Mouse (Mus musculus): ENCODE results near the gene Hnrnpc. TPM values are rescaled to one million over a fixed set of nuclear protein-coding genes. Genes with fewer than 3 reads are reported as not detected.

Gene Hnrnpc
- 1,011 and 1,046 TPM in 2 replicates for polyA plus RNA-seq (2014; fragmentation: Nextera tagmentation; extraction: Ambion mirVana)

- Histone ChIP-seq H3K4me3 (ENCODE audit: low read depth, low read length) (peak within 1 kb of the TSS; percentile 84), H3K27me3 (ENCODE audit: control insufficient read depth, insufficient read depth, low read length) (no peaks in the 10 kb centered on the region), H3K9ac (ENCODE audit: low read length) (peak within 1 kb of the TSS; percentile 95), H3K9me3 (ENCODE audit: control insufficient read depth, low read length) (no peaks in the 10 kb centered on the region), H3K4me2 (peak within 1 kb of the TSS; percentile 62), H3K36me3 (ENCODE audit: control insufficient read depth, insufficient read depth, low read length) (0 out of 2 replicates have a peak, but pooled peaks cover 2% of the 10 kb centered on the region), H3K4me1 (ENCODE audit: control insufficient read depth, insufficient read depth, low read length) (peaks cover 12% of the 10 kb centered on the region), H3K27ac (ENCODE audit: low read depth, low read length) (peak within 1 kb of the TSS; percentile 86)
- WGBS = under 1% methylated on average over 50 of the region's 50 CpGs
- peak; percentile 100 for DNase-seq (ENCODE audit: low spot score, missing footprints)
- peak; percentile 98 for ATAC-seq (ENCODE audit: low FRiP score)
Measured at GRCm38 (mm10) chr14:52103856-52104676, at the start of gene Hnrnpc. Gene Hnrnpc, minus strand, starts transcription at chr14:52104028.

GRCm38 (mm10) chr14:52152613-52153012 is 48.8 kb upstream of the Hnrnpc start:
- Histone ChIP-seq H3K27ac (ENCODE audit: low read depth, low read length) (no peak overlapping the region), H3K9ac (ENCODE audit: low read length) (no peak overlapping the region), H3K4me3 (ENCODE audit: low read depth, low read length) (no peak overlapping the region), H3K9me3 (ENCODE audit: control insufficient read depth, low read length) (no peaks in the 10 kb centered on the region), H3K36me3 (ENCODE audit: control insufficient read depth, insufficient read depth, low read length) (no peaks in the 10 kb centered on the region; the same call in 1 of the 2 replicates), H3K4me1 (ENCODE audit: control insufficient read depth, insufficient read depth, low read length) (peaks cover 9% of the 10 kb centered on the region), H3K27me3 (ENCODE audit: control insufficient read depth, insufficient read depth, low read length) (no peaks in the 10 kb centered on the region), H3K4me2 (no peak overlapping the region)
- ATAC-seq (ENCODE audit: low FRiP score) (peak; percentile 38; the same call in 1 of the 2 replicates), DNase-seq (ENCODE audit: low spot score, missing footprints) (no peak)
- 32% methylated on average over 3 of the region's 3 CpGs for WGBS

GRCm38 (mm10) chr14:52152179-52152578 is 48.4 kb upstream of the Hnrnpc start:
- H3K27ac ChIP-seq (ENCODE audit: low read depth, low read length) = no peak overlapping the region
- ATAC-seq (ENCODE audit: low FRiP score) = peak; percentile 65
- H3K4me1 ChIP-seq (ENCODE audit: control insufficient read depth, insufficient read depth, low read length) = peaks cover 9% of the 10 kb centered on the region
- no peak overlapping the region for H3K4me3 ChIP-seq (ENCODE audit: low read depth, low read length)
- no peaks in the 10 kb centered on the region for H3K9me3 ChIP-seq (ENCODE audit: control insufficient read depth, low read length)
- no peaks in the 10 kb centered on the region for H3K36me3 ChIP-seq (ENCODE audit: control insufficient read depth, insufficient read depth, low read length)
- 0 out of 2 replicates have a peak overlapping the region, but pooled peaks have one; percentile 2 for H3K4me2 ChIP-seq
- H3K9ac ChIP-seq (ENCODE audit: low read length) = no peak overlapping the region
- WGBS = 31% methylated on average over 7 of the region's 7 CpGs
- DNase-seq (ENCODE audit: low spot score, missing footprints) = no peak
- no peaks in the 10 kb centered on the region for H3K27me3 ChIP-seq (ENCODE audit: control insufficient read depth, insufficient read depth, low read length)

GRCm38 (mm10) chr14:52149888-52150287 is 46.1 kb upstream of the Hnrnpc start:
- Histone ChIP-seq H3K9me3 (ENCODE audit: control insufficient read depth, low read length) (no peaks in the 10 kb centered on the region), H3K27ac (ENCODE audit: low read depth, low read length) (no peak overlapping the region), H3K9ac (ENCODE audit: low read length) (no peak overlapping the region), H3K36me3 (ENCODE audit: control insufficient read depth, insufficient read depth, low read length) (no peaks in the 10 kb centered on the region), H3K4me3 (ENCODE audit: low read depth, low read length) (no peak overlapping the region), H3K27me3 (ENCODE audit: control insufficient read depth, insufficient read depth, low read length) (no peaks in the 10 kb centered on the region), H3K4me1 (ENCODE audit: control insufficient read depth, insufficient read depth, low read length) (peaks cover 9% of the 10 kb centered on the region), H3K4me2 (no peak overlapping the region)
- ATAC-seq (ENCODE audit: low FRiP score) = no peak
- WGBS = 67% methylated on average over 4 of the region's 4 CpGs
- DNase-seq (ENCODE audit: low spot score, missing footprints) = no peak

- no peaks in the 10 kb centered on the region for H3K9me3 ChIP-seq (ENCODE audit: control insufficient read depth, low read length)
- H3K4me1 ChIP-seq (ENCODE audit: control insufficient read depth, insufficient read depth, low read length) = no peaks in the 10 kb centered on the region
- ATAC-seq (ENCODE audit: low FRiP score) = no peak
- no peak overlapping the region for H3K4me3 ChIP-seq (ENCODE audit: low read depth, low read length)
- H3K27me3 ChIP-seq (ENCODE audit: control insufficient read depth, insufficient read depth, low read length) = no peaks in the 10 kb centered on the region
- 65% methylated on average over 4 of the region's 4 CpGs for WGBS
- no peak overlapping the region for H3K4me2 ChIP-seq
- H3K27ac ChIP-seq (ENCODE audit: low read depth, low read length) = no peak overlapping the region
- no peak overlapping the region for H3K9ac ChIP-seq (ENCODE audit: low read length)
- no peaks in the 10 kb centered on the region for H3K36me3 ChIP-seq (ENCODE audit: control insufficient read depth, insufficient read depth, low read length)
- DNase-seq (ENCODE audit: low spot score, missing footprints) = no peak
Measured at GRCm38 (mm10) chr14:52146540-52146939, 42.7 kb upstream of the Hnrnpc start.

GRCm38 (mm10) chr14:52144165-52144564 is 40.3 kb upstream of the Hnrnpc start:
- no peak for DNase-seq (ENCODE audit: low spot score, missing footprints)
- ATAC-seq (ENCODE audit: low FRiP score) = no peak

GRCm38 (mm10) chr14:52141445-52142127 is 37.8 kb upstream of the Hnrnpc start:
- Histone ChIP-seq H3K4me3 (ENCODE audit: low read depth, low read length) (no peak overlapping the region), H3K27ac (ENCODE audit: low read depth, low read length) (no peak overlapping the region), H3K9ac (ENCODE audit: low read length) (no peak overlapping the region), H3K36me3 (ENCODE audit: control insufficient read depth, insufficient read depth, low read length) (no peaks in the 10 kb centered on the region), H3K4me2 (no peak overlapping the region), H3K9me3 (ENCODE audit: control insufficient read depth, low read length) (no peaks in the 10 kb centered on the region), H3K4me1 (ENCODE audit: control insufficient read depth, insufficient read depth, low read length) (no peaks in the 10 kb centered on the region), H3K27me3 (ENCODE audit: control insufficient read depth, insufficient read depth, low read length) (no peaks in the 10 kb centered on the region)
- ATAC-seq (ENCODE audit: low FRiP score) (no peak), DNase-seq (ENCODE audit: low spot score, missing footprints) (no peak)
- 81% methylated on average over 16 of the region's 16 CpGs for WGBS

More at GRCm38 (mm10) chr14:52144165-52144564, 40.3 kb upstream of the Hnrnpc start:
- no peak overlapping the region for H3K9ac ChIP-seq (ENCODE audit: low read length)
- no peaks in the 10 kb centered on the region for H3K27me3 ChIP-seq (ENCODE audit: control insufficient read depth, insufficient read depth, low read length)
- H3K4me1 ChIP-seq (ENCODE audit: control insufficient read depth, insufficient read depth, low read length) = no peaks in the 10 kb centered on the region
- WGBS = 82% methylated on average over 4 of the region's 4 CpGs
- no peaks in the 10 kb centered on the region for H3K36me3 ChIP-seq (ENCODE audit: control insufficient read depth, insufficient read depth, low read length)
- H3K27ac ChIP-seq (ENCODE audit: low read depth, low read length) = no peak overlapping the region
- H3K4me2 ChIP-seq = no peak overlapping the region
- H3K4me3 ChIP-seq (ENCODE audit: low read depth, low read length) = no peak overlapping the region
- no peaks in the 10 kb centered on the region for H3K9me3 ChIP-seq (ENCODE audit: control insufficient read depth, low read length)

- WGBS = 71% methylated on average over 19 of the region's 19 CpGs
- no peak for ATAC-seq (ENCODE audit: low FRiP score)
- no peaks in the 10 kb centered on the region for H3K9me3 ChIP-seq (ENCODE audit: control insufficient read depth, low read length)
Measured at GRCm38 (mm10) chr14:52140577-52141444, 37.0 kb upstream of the Hnrnpc start.

More at GRCm38 (mm10) chr14:52140577-52141444, 37.0 kb upstream of the Hnrnpc start:
- Histone ChIP-seq H3K4me3 (ENCODE audit: low read depth, low read length) (no peak overlapping the region), H3K4me2 (no peak overlapping the region), H3K27ac (ENCODE audit: low read depth, low read length) (no peak overlapping the region), H3K36me3 (ENCODE audit: control insufficient read depth, insufficient read depth, low read length) (no peaks in the 10 kb centered on the region), H3K9ac (ENCODE audit: low read length) (no peak overlapping the region), H3K4me1 (ENCODE audit: control insufficient read depth, insufficient read depth, low read length) (no peaks in the 10 kb centered on the region), H3K27me3 (ENCODE audit: control insufficient read depth, insufficient read depth, low read length) (no peaks in the 10 kb centered on the region)
- DNase-seq (ENCODE audit: low spot score, missing footprints) = no peak

All from midbrain, embryonic 11.5 days (tissue).